Mouse (Mus musculus) E14TG2a.4 (cell line): ENCODE data around the gene Zfhx3.

Source experiments
- CTCF ChIP-seq: conservative IDR thresholded peaks from 2 replicates; pipeline ENCODE4 v1.5.1; 2014; ENCODE audit warnings: low read length
- NANOG ChIP-seq: IDR thresholded peaks from 2 replicates; pipeline ENCODE4 v1.6.1; 2014; ENCODE audit warnings: borderline replicate concordance, low read length, mixed read lengths

- TF ChIP-seq CTCF, result no peak
- TF ChIP-seq NANOG, result no peak
Measured at GRCm38 (mm10) chr8:108854444-108855102, 912.1 kb downstream of the Zfhx3 start.
